Mouse (Mus musculus): Measurements from ENCODE around the gene Ppp2r5b. TPM values are rescaled to one million over a fixed set of nuclear protein-coding genes. Genes with fewer than 3 reads are reported as not detected.

Ppp2r5b gene
- polyA plus RNA-seq, 1 experiment, result 141 TPM

DNA sequence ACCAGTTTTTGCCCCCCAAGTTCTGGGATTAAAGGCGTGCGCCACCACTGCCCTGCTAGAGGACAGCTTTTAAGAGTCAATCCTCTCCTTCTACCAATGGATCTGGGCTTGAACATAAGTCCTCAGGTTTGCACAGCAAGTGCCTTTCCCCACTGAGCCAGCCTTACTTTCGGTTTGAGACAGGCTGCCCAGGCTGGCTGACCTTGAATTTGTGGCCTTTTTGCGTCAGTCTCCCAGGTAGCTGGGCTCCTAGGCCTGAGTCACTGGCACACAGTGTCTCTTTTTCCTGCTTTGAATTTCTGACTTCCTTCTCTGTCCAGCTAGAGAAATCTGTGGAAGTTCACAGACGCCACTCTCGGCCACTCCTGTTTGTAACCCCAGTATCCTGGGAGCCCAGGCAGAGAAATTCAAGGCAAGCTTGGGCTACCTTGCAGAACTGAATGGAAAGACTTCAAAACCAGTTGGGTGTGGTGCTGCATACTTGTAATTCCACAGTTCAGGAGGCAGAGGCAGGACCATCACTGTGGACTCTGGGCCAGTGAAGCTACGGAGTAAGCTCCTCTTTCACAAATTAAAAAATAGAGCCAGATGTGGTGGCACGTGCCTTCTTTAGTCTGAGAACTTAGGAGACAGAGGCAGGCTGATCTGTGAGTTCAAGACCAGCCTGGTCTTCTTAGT lies 34.3 kb upstream of the Ppp2r5b start:
- DNase-seq (ENCODE audit: extremely low spot score in 1 of 2, low spot score in 1 of 2), result no peak

- no peak for DNase-seq (ENCODE audit: extremely low spot score in 1 of 2, low spot score in 1 of 2)
Measured at GRCm38 (mm10) chr19:6268670-6269132, 33.0 kb upstream of the Ppp2r5b start.

- peak; percentile 63 to 93 for DNase-seq (ENCODE audit: extremely low spot score in 1 of 2, low spot score in 1 of 2)
Measured at GRCm38 (mm10) chr19:6268170-6268528, 32.5 kb upstream of the Ppp2r5b start.

- no peak for DNase-seq (ENCODE audit: extremely low spot score in 1 of 2, low spot score in 1 of 2)
Measured at GRCm38 (mm10) chr19:6267306-6268169, 31.9 kb upstream of the Ppp2r5b start.

DNA sequence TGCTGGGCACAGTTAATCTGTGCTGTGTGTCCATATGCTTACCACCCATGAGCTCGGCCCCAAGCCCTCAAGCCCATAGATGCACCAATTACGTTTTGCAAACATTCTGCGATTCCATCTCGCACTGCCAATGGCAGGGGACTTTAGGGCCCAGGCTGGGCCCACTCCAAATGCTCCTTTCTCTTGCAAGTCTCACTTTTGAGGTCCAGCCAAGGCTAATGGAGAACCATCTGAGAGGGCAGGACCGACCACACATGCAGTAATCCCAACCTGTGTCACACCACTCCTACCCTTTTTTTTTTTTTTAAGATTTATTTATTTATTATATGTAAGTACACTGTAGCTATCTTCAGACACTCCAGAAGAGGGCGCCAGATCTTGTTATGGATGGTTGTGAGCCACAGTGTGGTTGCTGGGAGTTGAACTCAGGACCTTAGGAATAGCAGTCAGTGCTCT lies 30.1 kb upstream of the Ppp2r5b start:
- no peak for DNase-seq (ENCODE audit: extremely low spot score in 1 of 2, low spot score in 1 of 2)

- DNase-seq (ENCODE audit: extremely low spot score in 1 of 2, low spot score in 1 of 2), result no peak
Measured at GRCm38 (mm10) chr19:6264945-6265344, 29.3 kb upstream of the Ppp2r5b start.

DNA sequence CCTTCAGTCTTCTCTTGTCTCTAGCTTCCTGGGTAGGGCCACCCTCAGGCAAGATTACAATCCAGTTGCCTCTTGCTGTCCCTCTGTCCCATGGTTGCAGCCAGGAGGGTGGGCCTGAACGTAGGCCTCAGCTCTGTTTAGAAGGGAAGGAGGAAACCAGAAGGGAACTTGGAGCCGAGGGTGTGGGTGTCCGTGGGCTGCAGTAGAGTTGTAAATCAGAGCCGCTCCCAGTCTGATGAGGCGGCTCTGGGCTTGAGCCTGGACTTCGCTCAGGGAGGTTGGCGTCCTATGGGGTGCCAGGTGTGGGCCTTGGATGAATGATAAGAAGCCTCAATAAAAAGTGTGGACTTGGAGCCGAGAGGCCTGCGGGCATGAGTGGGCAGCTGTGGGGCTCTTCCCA lies 28.5 kb upstream of the Ppp2r5b start:
- peak in 1 of 2 experiments; percentile 42 for DNase-seq (ENCODE audit: extremely low spot score in 1 of 2, low spot score in 1 of 2)

DNA sequence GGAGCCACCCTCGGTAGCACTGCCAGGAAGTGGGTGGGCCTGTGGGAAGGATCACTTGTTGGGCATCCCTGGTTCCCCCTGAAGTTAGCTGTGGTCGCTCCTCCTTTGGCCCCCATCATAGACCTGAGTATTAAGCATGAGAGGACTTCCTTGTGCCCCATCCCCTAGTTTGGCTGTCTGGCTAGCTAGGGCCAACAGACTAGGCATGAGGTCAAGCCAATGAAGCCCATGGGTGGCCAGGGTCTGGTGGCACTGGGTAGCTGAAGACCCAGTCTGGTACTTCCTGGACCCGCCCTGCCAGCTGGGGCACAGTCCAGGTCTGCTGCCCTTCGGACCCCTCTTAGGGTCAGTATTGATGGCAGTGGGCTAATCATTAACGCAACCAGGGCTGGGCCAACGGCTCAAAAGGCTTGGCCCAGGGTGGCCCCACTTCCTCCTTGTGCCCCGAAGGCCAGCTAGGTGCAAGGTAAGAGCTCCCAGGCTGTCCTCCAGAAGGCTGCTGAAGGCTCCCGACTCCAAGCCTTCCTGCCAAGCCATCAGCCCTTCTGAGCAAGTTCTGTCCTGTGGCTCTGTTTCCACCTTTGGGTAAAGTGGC lies 27.3 kb upstream of the Ppp2r5b start:
- no peak for DNase-seq (ENCODE audit: extremely low spot score in 1 of 2, low spot score in 1 of 2)

- peak; percentile 31 to 73 for DNase-seq (ENCODE audit: extremely low spot score in 1 of 2, low spot score in 1 of 2)
Measured at GRCm38 (mm10) chr19:6262222-6262621, 26.6 kb upstream of the Ppp2r5b start.

GRCm38 (mm10) chr19:6261379-6261778 lies 25.7 kb upstream of the Ppp2r5b start:
- DNase-seq (ENCODE audit: extremely low spot score in 1 of 2, low spot score in 1 of 2), result no peak

DNA sequence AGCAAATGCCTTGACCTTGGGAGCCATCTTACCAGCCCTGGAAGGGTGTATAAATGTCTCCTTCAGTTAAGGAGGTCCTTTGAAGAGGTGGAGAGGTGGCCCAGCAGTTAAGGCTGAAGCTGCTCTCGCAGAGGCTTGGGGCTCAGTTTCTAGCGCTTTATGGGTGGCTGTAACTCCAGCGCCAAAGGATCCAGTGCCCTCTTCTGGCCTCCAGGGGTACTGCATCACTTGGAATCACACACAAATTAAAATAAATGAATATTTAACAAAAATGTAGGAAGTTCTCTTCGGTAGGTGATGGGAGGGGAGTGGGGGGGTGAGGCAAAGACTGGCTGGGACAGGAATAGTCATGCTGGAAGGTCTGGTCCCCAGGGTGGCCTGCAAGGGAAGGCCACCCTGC lies 25.3 kb upstream of the Ppp2r5b start:
- DNase-seq (ENCODE audit: extremely low spot score in 1 of 2, low spot score in 1 of 2), result no peak

GRCm38 (mm10) chr19:6260428-6260827 lies 24.8 kb upstream of the Ppp2r5b start:
- DNase-seq (ENCODE audit: extremely low spot score in 1 of 2, low spot score in 1 of 2), result no peak

DNA sequence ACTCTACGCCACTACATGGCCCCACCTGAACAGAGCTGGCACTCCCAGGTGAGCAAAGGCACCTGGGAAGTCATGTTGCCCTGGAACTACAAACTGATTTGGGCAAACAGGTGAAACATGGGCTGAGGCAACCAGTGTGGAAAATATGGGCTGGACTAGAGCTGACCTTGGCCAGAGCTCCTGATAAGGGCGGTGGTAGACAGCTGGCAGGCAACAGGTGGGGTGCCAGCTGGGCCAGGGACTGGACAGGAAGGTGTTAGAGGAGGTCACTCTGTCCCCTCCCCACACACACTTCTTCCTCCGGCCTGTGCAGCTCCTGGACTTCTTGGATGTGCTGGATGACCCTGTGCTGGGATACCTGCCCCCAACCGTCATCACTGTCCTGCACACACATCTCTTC lies 17.3 kb upstream of the Ppp2r5b start:
- no peak for DNase-seq (ENCODE audit: extremely low spot score in 1 of 2, low spot score in 1 of 2)

GRCm38 (mm10) chr19:6247526-6248300 lies 12.0 kb upstream of the Ppp2r5b start:
- no peak for DNase-seq (ENCODE audit: extremely low spot score in 1 of 2, low spot score in 1 of 2)

- DNase-seq (ENCODE audit: extremely low spot score in 1 of 2, low spot score in 1 of 2), result no peak
Measured at GRCm38 (mm10) chr19:6245806-6246205, 10.1 kb upstream of the Ppp2r5b start.

- no peak for DNase-seq (ENCODE audit: extremely low spot score in 1 of 2, low spot score in 1 of 2)
Measured at GRCm38 (mm10) chr19:6243226-6243625, 7.6 kb upstream of the Ppp2r5b start.

- DNase-seq (ENCODE audit: extremely low spot score in 1 of 2, low spot score in 1 of 2), result no peak
Measured at GRCm38 (mm10) chr19:6242281-6242680, 6.6 kb upstream of the Ppp2r5b start.

- peak; percentile 97 to 98 for DNase-seq (ENCODE audit: extremely low spot score in 1 of 2, low spot score in 1 of 2)
Measured at GRCm38 (mm10) chr19:6241274-6242107, 5.8 kb upstream of the Ppp2r5b start, which contains the start of gene Atg2a. Gene Atg2a, plus strand, starts transcription at chr19:6241668.

GRCm38 (mm10) chr19:6240725-6241124 lies 5.1 kb upstream of the Ppp2r5b start:
- no peak for DNase-seq (ENCODE audit: extremely low spot score in 1 of 2, low spot score in 1 of 2)

GRCm38 (mm10) chr19:6240136-6240535 lies 4.5 kb upstream of the Ppp2r5b start:
- DNase-seq (ENCODE audit: extremely low spot score in 1 of 2, low spot score in 1 of 2), result no peak

Measured in frontal cortex, adult 2 months (tissue).